Mouse (Mus musculus): ENCODE results near the gene Irf4. TPM values are rescaled to one million over a fixed set of nuclear protein-coding genes. Genes with fewer than 3 reads are reported as not detected.

Irf4 gene
- polyA plus RNA-seq, 1 experiment from 2014 or later = 0.22 TPM

GRCm38 (mm10) chr13:30786235-30787035 lies 37.4 kb downstream of the Irf4 start:
- H3K4me1 ChIP-seq (ENCODE audit: control insufficient read depth, insufficient read depth, low read length) = peaks cover 14% of the 10 kb centered on the region
- 55% methylated on average over 5 of the region's 5 CpGs for WGBS
- no peak overlapping the region for H3K27ac ChIP-seq (ENCODE audit: low read length)
- no peak overlapping the region for H3K4me3 ChIP-seq (ENCODE audit: low read length)
- H3K4me2 ChIP-seq (ENCODE audit: low read depth, low read length) = no peak overlapping the region
- no peak overlapping the region for H3K9ac ChIP-seq (ENCODE audit: low read length)
- 0 out of 2 replicates have a peak, but pooled peaks have one; percentile 21 for ATAC-seq (replicated peaks; ENCODE audit: extremely low read depth, insufficient read depth, low FRiP score)
- H3K9me3 ChIP-seq (replicated peaks; ENCODE audit: control insufficient read depth, low read length) = no peaks in the 10 kb centered on the region
- H3K36me3 ChIP-seq (ENCODE audit: control insufficient read depth, insufficient read depth) = no peaks in the 10 kb centered on the region
- no peaks in the 10 kb centered on the region for H3K27me3 ChIP-seq (ENCODE audit: control insufficient read depth, insufficient read depth, low read length)

DNA sequence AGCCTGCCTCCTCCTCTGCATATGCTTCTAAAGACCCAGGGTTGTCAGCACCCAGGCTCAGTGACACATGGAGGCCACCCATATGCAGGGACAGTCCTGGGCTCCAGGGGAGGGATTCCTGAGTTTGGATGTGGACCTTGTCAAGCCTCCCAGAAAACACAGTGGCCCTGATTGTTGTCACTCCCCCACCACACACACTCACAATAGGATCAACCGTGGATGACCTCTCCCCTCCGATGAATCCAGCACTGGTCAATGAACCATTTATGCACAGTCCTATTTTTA lies 38.0 kb downstream of the Irf4 start:
- H3K4me2 ChIP-seq (ENCODE audit: low read depth, low read length) = no peak overlapping the region
- no peak; the same call in 1 of the 2 replicates for ATAC-seq (replicated peaks; ENCODE audit: extremely low read depth, insufficient read depth, low FRiP score)
- H3K27me3 ChIP-seq (ENCODE audit: control insufficient read depth, insufficient read depth, low read length) = no peaks in the 10 kb centered on the region
- WGBS = 43% methylated on average over 2 of the region's 2 CpGs
- no peak overlapping the region for H3K4me3 ChIP-seq (ENCODE audit: low read length)
- no peak overlapping the region for H3K27ac ChIP-seq (ENCODE audit: low read length)
- no peaks in the 10 kb centered on the region for H3K36me3 ChIP-seq (ENCODE audit: control insufficient read depth, insufficient read depth)
- no peak overlapping the region for H3K9ac ChIP-seq (ENCODE audit: low read length)
- peaks cover 11% of the 10 kb centered on the region for H3K4me1 ChIP-seq (ENCODE audit: control insufficient read depth, insufficient read depth, low read length)
- no peaks in the 10 kb centered on the region for H3K9me3 ChIP-seq (replicated peaks; ENCODE audit: control insufficient read depth, low read length)

DNA sequence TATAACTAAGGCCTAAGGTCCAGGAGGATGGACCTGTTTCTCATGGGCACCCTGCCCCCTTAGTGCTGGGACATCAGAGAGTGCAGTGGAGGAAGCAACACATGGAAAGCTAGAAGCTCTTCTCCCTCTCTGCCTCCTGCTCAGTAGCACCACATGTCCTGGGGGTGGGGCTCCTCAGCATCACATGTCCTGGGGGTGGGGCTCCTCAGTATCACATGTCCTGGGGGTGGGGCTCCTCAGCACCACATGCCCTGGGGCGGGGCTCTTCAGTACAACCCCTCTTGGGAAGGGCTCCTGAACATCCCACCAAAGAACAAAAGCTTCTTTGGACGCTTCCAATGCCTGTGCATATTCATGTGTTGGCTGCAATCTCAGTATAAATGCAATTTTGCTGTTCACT lies 38.5 kb downstream of the Irf4 start:
- H3K27me3 ChIP-seq (ENCODE audit: control insufficient read depth, insufficient read depth, low read length) = no peaks in the 10 kb centered on the region
- no peak overlapping the region for H3K4me2 ChIP-seq (ENCODE audit: low read depth, low read length)
- ATAC-seq (replicated peaks; ENCODE audit: extremely low read depth, insufficient read depth, low FRiP score) = no peak
- H3K27ac ChIP-seq (ENCODE audit: low read length) = no peak overlapping the region
- WGBS = 96% methylated on average over 2 of the region's 2 CpGs
- H3K4me1 ChIP-seq (ENCODE audit: control insufficient read depth, insufficient read depth, low read length) = peaks cover 8% of the 10 kb centered on the region; the same call in 1 of the 2 replicates
- H3K36me3 ChIP-seq (ENCODE audit: control insufficient read depth, insufficient read depth) = no peaks in the 10 kb centered on the region
- no peak overlapping the region for H3K9ac ChIP-seq (ENCODE audit: low read length)
- H3K9me3 ChIP-seq (replicated peaks; ENCODE audit: control insufficient read depth, low read length) = no peaks in the 10 kb centered on the region
- no peak overlapping the region for H3K4me3 ChIP-seq (ENCODE audit: low read length)

DNA sequence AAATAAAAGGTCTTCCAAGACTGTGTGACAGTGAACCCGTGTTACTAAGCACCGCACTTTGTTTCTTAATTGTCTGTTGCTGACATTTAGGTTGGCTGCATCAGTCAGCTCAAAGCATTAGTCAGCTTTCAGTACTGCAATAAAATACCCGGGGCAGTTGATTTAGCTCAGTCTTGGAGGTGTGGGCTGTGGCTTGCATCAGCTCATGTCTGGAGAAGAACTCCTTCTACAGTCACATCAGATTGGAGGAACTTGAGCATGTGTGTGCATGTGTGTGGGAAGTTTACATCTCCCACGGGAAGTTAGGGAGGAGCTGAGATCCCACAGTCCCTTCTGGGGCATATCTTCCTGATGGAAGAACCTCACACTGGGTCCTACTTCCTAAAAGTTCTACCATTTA lies 38.9 kb downstream of the Irf4 start:
- Histone ChIP-seq H3K4me3 (ENCODE audit: low read length) (no peak overlapping the region), H3K9ac (ENCODE audit: low read length) (no peak overlapping the region), H3K4me1 (ENCODE audit: control insufficient read depth, insufficient read depth, low read length) (peaks cover 11% of the 10 kb centered on the region; the same call in 1 of the 2 replicates), H3K27ac (ENCODE audit: low read length) (no peak overlapping the region), H3K9me3 (replicated peaks; ENCODE audit: control insufficient read depth, low read length) (no peaks in the 10 kb centered on the region), H3K4me2 (ENCODE audit: low read depth, low read length) (no peak overlapping the region), H3K36me3 (ENCODE audit: control insufficient read depth, insufficient read depth) (no peaks in the 10 kb centered on the region), H3K27me3 (ENCODE audit: control insufficient read depth, insufficient read depth, low read length) (no peaks in the 10 kb centered on the region)
- 91% methylated on average over 4 of the region's 4 CpGs for WGBS
- no peak for ATAC-seq (replicated peaks; ENCODE audit: extremely low read depth, insufficient read depth, low FRiP score)

- no peak for ATAC-seq (replicated peaks; ENCODE audit: extremely low read depth, insufficient read depth, low FRiP score)
- Histone ChIP-seq H3K4me1 (ENCODE audit: control insufficient read depth, insufficient read depth, low read length) (peaks cover 13% of the 10 kb centered on the region; the same call in 1 of the 2 replicates), H3K27me3 (ENCODE audit: control insufficient read depth, insufficient read depth, low read length) (no peaks in the 10 kb centered on the region), H3K27ac (ENCODE audit: low read length) (no peak overlapping the region), H3K9ac (ENCODE audit: low read length) (no peak overlapping the region), H3K4me3 (ENCODE audit: low read length) (no peak overlapping the region), H3K4me2 (ENCODE audit: low read depth, low read length) (no peak overlapping the region), H3K9me3 (replicated peaks; ENCODE audit: control insufficient read depth, low read length) (no peaks in the 10 kb centered on the region), H3K36me3 (ENCODE audit: control insufficient read depth, insufficient read depth) (no peaks in the 10 kb centered on the region)
- 86% methylated on average over 3 of the region's 3 CpGs for WGBS
Measured at GRCm38 (mm10) chr13:30788421-30788820, 39.4 kb downstream of the Irf4 start.

DNA sequence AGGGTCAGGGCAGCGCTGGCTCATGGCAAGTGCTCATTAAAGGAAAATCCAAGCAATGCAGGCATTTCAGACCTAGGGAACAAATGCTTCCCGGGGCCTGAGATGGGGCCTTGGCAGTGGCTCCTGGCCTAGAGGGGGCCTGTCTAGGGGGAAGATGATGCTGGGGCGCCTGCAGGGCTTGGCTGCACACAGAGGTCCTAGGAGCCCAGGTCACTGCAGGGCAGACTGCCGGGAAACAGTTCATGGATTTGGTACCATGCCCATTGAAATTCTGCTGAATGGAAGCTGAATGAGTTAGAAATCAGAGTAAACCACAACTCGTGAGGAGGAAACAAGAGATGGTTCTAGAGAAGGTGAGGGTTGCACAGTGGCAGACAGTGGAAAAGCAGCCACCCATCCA lies 41.0 kb downstream of the Irf4 start:
- no peaks in the 10 kb centered on the region for H3K27me3 ChIP-seq (ENCODE audit: control insufficient read depth, insufficient read depth, low read length)
- no peak overlapping the region for H3K9ac ChIP-seq (ENCODE audit: low read length)
- WGBS = 68% methylated on average over 5 of the region's 5 CpGs
- no peak overlapping the region for H3K4me3 ChIP-seq (ENCODE audit: low read length)
- H3K4me1 ChIP-seq (ENCODE audit: control insufficient read depth, insufficient read depth, low read length) = peaks cover 11% of the 10 kb centered on the region
- H3K4me2 ChIP-seq (ENCODE audit: low read depth, low read length) = no peak overlapping the region
- no peaks in the 10 kb centered on the region for H3K36me3 ChIP-seq (ENCODE audit: control insufficient read depth, insufficient read depth)
- H3K9me3 ChIP-seq (replicated peaks; ENCODE audit: control insufficient read depth, low read length) = no peaks in the 10 kb centered on the region
- no peak overlapping the region for H3K27ac ChIP-seq (ENCODE audit: low read length)
- ATAC-seq (replicated peaks; ENCODE audit: extremely low read depth, insufficient read depth, low FRiP score) = no peak

DNA sequence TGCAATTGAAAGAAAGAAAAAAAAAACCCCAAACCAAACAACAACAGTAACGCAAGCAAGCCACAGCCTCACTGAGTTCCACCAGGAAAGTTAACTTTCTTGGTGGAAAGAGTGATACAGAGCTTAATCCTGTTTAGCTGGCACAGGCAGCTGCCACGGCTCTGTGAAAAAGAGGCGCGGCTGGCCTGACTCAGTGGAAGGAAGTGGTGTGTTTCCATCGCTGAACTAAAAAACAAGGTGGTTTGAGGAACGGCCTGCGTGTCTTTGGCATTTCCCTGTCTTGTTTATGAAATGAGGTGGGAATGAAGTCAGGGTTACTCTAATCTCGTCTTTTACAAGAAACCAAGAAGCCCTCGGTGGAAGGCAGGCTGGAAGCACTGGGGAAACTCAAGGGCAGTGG lies 43.3 kb downstream of the Irf4 start:
- 51% methylated on average over 9 of the region's 9 CpGs for WGBS
- 0 out of 2 replicates have a peak overlapping the region, but pooled peaks have one; percentile 16 for H3K27ac ChIP-seq (ENCODE audit: low read length)

DNA sequence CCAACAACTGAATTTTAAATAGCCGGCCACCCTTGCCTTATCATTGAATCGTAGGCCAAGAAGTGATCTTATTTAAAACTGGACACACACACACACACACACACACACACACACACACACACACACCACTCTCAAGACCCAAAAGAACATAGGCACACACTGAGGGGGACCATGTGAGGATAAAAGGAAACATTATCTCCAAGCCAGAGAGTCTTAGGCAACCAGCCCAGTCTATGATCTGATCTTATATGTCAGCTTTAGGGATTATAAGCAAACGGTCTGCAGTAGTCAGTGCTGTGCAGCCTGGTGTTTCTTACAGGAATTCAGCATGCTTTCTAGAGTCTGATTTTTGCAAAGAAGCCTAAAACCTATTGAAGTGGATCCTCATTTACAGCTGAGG lies 43.7 kb downstream of the Irf4 start:
- no peaks in the 10 kb centered on the region for H3K27me3 ChIP-seq (ENCODE audit: control insufficient read depth, insufficient read depth, low read length)
- H3K4me2 ChIP-seq (ENCODE audit: low read depth, low read length) = no peak overlapping the region
- H3K36me3 ChIP-seq (ENCODE audit: control insufficient read depth, insufficient read depth) = no peaks in the 10 kb centered on the region
- H3K27ac ChIP-seq (ENCODE audit: low read length) = 0 out of 2 replicates have a peak overlapping the region, but pooled peaks have one; percentile 16
- peaks cover 7% of the 10 kb centered on the region for H3K4me1 ChIP-seq (ENCODE audit: control insufficient read depth, insufficient read depth, low read length)
- H3K4me3 ChIP-seq (ENCODE audit: low read length) = no peak overlapping the region
- H3K9ac ChIP-seq (ENCODE audit: low read length) = no peak overlapping the region
- H3K9me3 ChIP-seq (replicated peaks; ENCODE audit: control insufficient read depth, low read length) = no peaks in the 10 kb centered on the region
- 34% methylated on average over 3 of the region's 3 CpGs for WGBS
- ATAC-seq (replicated peaks; ENCODE audit: extremely low read depth, insufficient read depth, low FRiP score) = no peak

More for the DNA sequence above, 43.3 kb downstream of the Irf4 start:
- no peak overlapping the region for H3K4me3 ChIP-seq (ENCODE audit: low read length)
- no peaks in the 10 kb centered on the region for H3K9me3 ChIP-seq (replicated peaks; ENCODE audit: control insufficient read depth, low read length)
- H3K27me3 ChIP-seq (ENCODE audit: control insufficient read depth, insufficient read depth, low read length) = no peaks in the 10 kb centered on the region
- H3K9ac ChIP-seq (ENCODE audit: low read length) = no peak overlapping the region
- no peak overlapping the region for H3K4me2 ChIP-seq (ENCODE audit: low read depth, low read length)
- ATAC-seq (replicated peaks; ENCODE audit: extremely low read depth, insufficient read depth, low FRiP score) = no peak
- no peaks in the 10 kb centered on the region for H3K36me3 ChIP-seq (ENCODE audit: control insufficient read depth, insufficient read depth)
- H3K4me1 ChIP-seq (ENCODE audit: control insufficient read depth, insufficient read depth, low read length) = peaks cover 7% of the 10 kb centered on the region

DNA sequence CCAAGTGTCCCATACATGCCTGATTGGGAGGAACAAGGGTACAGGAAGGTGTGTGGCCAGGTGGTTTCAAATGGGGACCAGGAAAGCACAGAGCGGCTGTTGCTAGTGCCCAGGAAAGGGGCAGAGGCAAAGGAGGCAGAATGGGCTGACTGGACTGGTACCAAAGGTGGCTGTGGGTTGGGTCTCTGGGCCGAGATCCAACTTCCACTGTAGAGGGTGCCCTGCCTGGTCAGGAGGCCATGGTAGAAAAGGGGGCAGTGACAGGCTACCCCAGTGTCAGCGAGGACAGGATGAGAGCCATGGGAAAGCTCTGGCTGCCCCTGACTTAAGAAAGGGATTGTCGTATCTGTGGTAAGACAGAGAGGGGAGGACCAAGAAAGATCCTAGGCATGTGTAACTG lies 44.2 kb downstream of the Irf4 start:
- no peak overlapping the region for H3K4me2 ChIP-seq (ENCODE audit: low read depth, low read length)
- H3K27ac ChIP-seq (ENCODE audit: low read length) = no peak overlapping the region
- 83% methylated on average over 4 of the region's 4 CpGs for WGBS
- H3K9ac ChIP-seq (ENCODE audit: low read length) = no peak overlapping the region
- H3K36me3 ChIP-seq (ENCODE audit: control insufficient read depth, insufficient read depth) = no peaks in the 10 kb centered on the region
- no peak; the same call in 1 of the 2 replicates for ATAC-seq (replicated peaks; ENCODE audit: extremely low read depth, insufficient read depth, low FRiP score)
- no peaks in the 10 kb centered on the region for H3K27me3 ChIP-seq (ENCODE audit: control insufficient read depth, insufficient read depth, low read length)
- H3K4me1 ChIP-seq (ENCODE audit: control insufficient read depth, insufficient read depth, low read length) = peaks cover 7% of the 10 kb centered on the region
- H3K4me3 ChIP-seq (ENCODE audit: low read length) = no peak overlapping the region
- H3K9me3 ChIP-seq (replicated peaks; ENCODE audit: control insufficient read depth, low read length) = no peaks in the 10 kb centered on the region
